Mouse (Mus musculus) neural tube, embryonic 13.5 days (tissue): ENCODE results near the gene Itga4. TPM values are rescaled to one million over a fixed set of nuclear protein-coding genes. Genes with fewer than 3 reads are reported as not detected.

Experiments
- ATAC-seq: fragments of 200-750 bp; cut with Nextera tagmentation; 2 replicates; pipeline ENCODE4 v1.8.0; 2017; ENCODE audit warnings: low read depth, mild to moderate bottlenecking, moderate TSS enrichment, moderate library complexity
- H3K27ac ChIP-seq: fragments of 300-500 bp; sonication (generic); replicated peaks from 2 replicates; pipeline ENCODE4 v1.5.1; 2015; ENCODE audit warnings: moderate library complexity, mild to moderate bottlenecking, inconsistent platforms
- H3K27me3 ChIP-seq: fragments of 300-500 bp; sonication (generic); 2 replicates; pipeline ENCODE4 v1.6.1; 2015; ENCODE audit warnings: mild to moderate bottlenecking, inconsistent platforms
- H3K36me3 ChIP-seq: fragments of 300-500 bp; sonication (generic); 2 replicates; pipeline ENCODE4 v1.6.1; 2015; ENCODE audit warnings: mild to moderate bottlenecking, inconsistent platforms
- H3K4me1 ChIP-seq: fragments of 300-500 bp; sonication (generic); replicated peaks from 2 replicates; pipeline ENCODE4 v1.6.1; 2015; ENCODE audit warnings: inconsistent platforms
- H3K4me2 ChIP-seq: fragments of 300-500 bp; sonication (generic); 2 replicates; pipeline ENCODE4 v1.6.1; 2015; ENCODE audit warnings: inconsistent platforms, mild to moderate bottlenecking, moderate library complexity
- H3K4me3 ChIP-seq: fragments of 300-500 bp; sonication (generic); 2 replicates; pipeline ENCODE4 v1.5.1; 2015; ENCODE audit warnings: mild to moderate bottlenecking, inconsistent platforms
- H3K9ac ChIP-seq: fragments of 300-500 bp; sonication (generic); 2 replicates; pipeline ENCODE4 v1.6.1; 2015; ENCODE audit warnings: moderate library complexity, mild to moderate bottlenecking, inconsistent platforms
- H3K9me3 ChIP-seq: fragments of 300-500 bp; sonication (generic); 2 replicates; pipeline ENCODE4 v1.6.1; 2016; ENCODE audit warnings: inconsistent platforms
- WGBS: fragments of 180-500 bp; shearing (Covaris S2); methylation state at CpG from one replicate; pipeline ENCODE4 v1.1.7; 2015; 5-methylcytosine and 5-hydroxymethylcytosine counted together
- polyA plus RNA-seq: library from polyadenylated mRNA; unstranded; fragments of >200 nt; fragmentation: Nextera tagmentation; extraction: Ambion mirVana; gene quantifications from 2 replicates; pipeline ENCODE4 v1.2.1, GENCODE M21; 2015

The Itga4 gene
- polyA plus RNA-seq, 1 experiment from 2014 or later: 5.4 TPM

GRCm38 (mm10) chr2:79270034-79270535, 14.9 kb downstream of the Itga4 start:
- no peak for ATAC-seq
- 69% methylated on average over 3 of the region's 3 CpGs for WGBS
- H3K27me3 ChIP-seq: no peaks in the 10 kb centered on the region

GRCm38 (mm10) chr2:79271838-79272237, 16.6 kb downstream of the Itga4 start:
- H3K9ac ChIP-seq: no peak overlapping the region
- ATAC-seq: no peak
- no peak overlapping the region for H3K4me2 ChIP-seq
- no peaks in the 10 kb centered on the region for H3K27me3 ChIP-seq
- WGBS: 86% methylated on average over 4 of the region's 4 CpGs
- H3K36me3 ChIP-seq: no peaks in the 10 kb centered on the region
- no peak overlapping the region for H3K4me3 ChIP-seq
- no peak overlapping the region for H3K27ac ChIP-seq
- no peaks in the 10 kb centered on the region for H3K9me3 ChIP-seq
- H3K4me1 ChIP-seq: no peaks in the 10 kb centered on the region

More at GRCm38 (mm10) chr2:79270034-79270535, 14.9 kb downstream of the Itga4 start:
- Histone ChIP-seq H3K4me1 (no peaks in the 10 kb centered on the region), H3K4me2 (no peak overlapping the region), H3K27ac (no peak overlapping the region), H3K9ac (no peak overlapping the region), H3K9me3 (no peaks in the 10 kb centered on the region), H3K36me3 (no peaks in the 10 kb centered on the region), H3K4me3 (no peak overlapping the region)

GRCm38 (mm10) chr2:79278581-79278980, 23.4 kb downstream of the Itga4 start:
- Histone ChIP-seq H3K36me3 (no peaks in the 10 kb centered on the region), H3K4me1 (no peaks in the 10 kb centered on the region), H3K4me2 (no peak overlapping the region), H3K27me3 (no peaks in the 10 kb centered on the region), H3K9me3 (no peaks in the 10 kb centered on the region), H3K4me3 (no peak overlapping the region), H3K9ac (no peak overlapping the region), H3K27ac (no peak overlapping the region)
- ATAC-seq: no peak

GRCm38 (mm10) chr2:79284206-79284605, 29.0 kb downstream of the Itga4 start:
- Histone ChIP-seq H3K27ac (no peak overlapping the region), H3K4me3 (no peak overlapping the region), H3K36me3 (no peaks in the 10 kb centered on the region), H3K9me3 (no peaks in the 10 kb centered on the region), H3K4me1 (no peaks in the 10 kb centered on the region), H3K9ac (no peak overlapping the region), H3K4me2 (no peak overlapping the region), H3K27me3 (no peaks in the 10 kb centered on the region)
- ATAC-seq: no peak
- WGBS: 85% methylated on average over 4 of the region's 4 CpGs

- Histone ChIP-seq H3K9me3 (no peaks in the 10 kb centered on the region), H3K4me2 (no peak overlapping the region), H3K4me1 (peaks cover 9% of the 10 kb centered on the region; the same call in 1 of the 2 replicates), H3K36me3 (no peaks in the 10 kb centered on the region), H3K9ac (no peak overlapping the region), H3K27ac (no peak overlapping the region), H3K4me3 (no peak overlapping the region), H3K27me3 (no peaks in the 10 kb centered on the region)
- WGBS: 76% methylated on average over 1 of the region's 1 CpGs
- ATAC-seq: no peak
Observed at GRCm38 (mm10) chr2:79290149-79290548, 34.9 kb downstream of the Itga4 start.

GRCm38 (mm10) chr2:79291922-79292321, 36.7 kb downstream of the Itga4 start:
- H3K4me3 ChIP-seq: no peak overlapping the region
- WGBS: 47% methylated on average over 8 of the region's 8 CpGs
- no peak overlapping the region for H3K9ac ChIP-seq
- no peak overlapping the region for H3K27ac ChIP-seq
- H3K27me3 ChIP-seq: no peaks in the 10 kb centered on the region
- no peaks in the 10 kb centered on the region for H3K36me3 ChIP-seq
- H3K9me3 ChIP-seq: no peaks in the 10 kb centered on the region
- no peak for ATAC-seq
- peaks cover 9% of the 10 kb centered on the region; the same call in 1 of the 2 replicates for H3K4me1 ChIP-seq
- H3K4me2 ChIP-seq: no peak overlapping the region

- Histone ChIP-seq H3K36me3 (no peaks in the 10 kb centered on the region), H3K4me2 (no peak overlapping the region), H3K9me3 (no peaks in the 10 kb centered on the region), H3K27me3 (no peaks in the 10 kb centered on the region), H3K27ac (no peak overlapping the region), H3K9ac (no peak overlapping the region), H3K4me3 (no peak overlapping the region), H3K4me1 (peaks cover 9% of the 10 kb centered on the region; the same call in 1 of the 2 replicates)
- ATAC-seq: no peak
- 56% methylated on average over 6 of the region's 6 CpGs for WGBS
Observed at GRCm38 (mm10) chr2:79292431-79292830, 37.2 kb downstream of the Itga4 start.

- ATAC-seq: no peak
- Histone ChIP-seq H3K4me2 (no peak overlapping the region), H3K27me3 (no peaks in the 10 kb centered on the region), H3K4me3 (no peak overlapping the region), H3K4me1 (no peaks in the 10 kb centered on the region), H3K9ac (no peak overlapping the region), H3K36me3 (no peaks in the 10 kb centered on the region), H3K27ac (no peak overlapping the region), H3K9me3 (no peaks in the 10 kb centered on the region)
Observed at GRCm38 (mm10) chr2:79302398-79302797, 47.2 kb downstream of the Itga4 start.

- no peaks in the 10 kb centered on the region for H3K4me1 ChIP-seq
- no peak for ATAC-seq
- H3K9me3 ChIP-seq: no peaks in the 10 kb centered on the region
- WGBS: 81% methylated on average over 4 of the region's 4 CpGs
- no peak overlapping the region for H3K27ac ChIP-seq
- H3K4me3 ChIP-seq: no peak overlapping the region
- no peak overlapping the region for H3K4me2 ChIP-seq
- H3K27me3 ChIP-seq: no peaks in the 10 kb centered on the region
- no peaks in the 10 kb centered on the region for H3K36me3 ChIP-seq
- no peak overlapping the region for H3K9ac ChIP-seq
Observed at GRCm38 (mm10) chr2:79307549-79307948, 52.3 kb downstream of the Itga4 start.

GRCm38 (mm10) chr2:79309454-79310118, 54.4 kb downstream of the Itga4 start:
- Histone ChIP-seq H3K4me3 (no peak overlapping the region), H3K4me2 (no peak overlapping the region), H3K9ac (no peak overlapping the region), H3K4me1 (no peaks in the 10 kb centered on the region), H3K9me3 (no peaks in the 10 kb centered on the region), H3K36me3 (no peaks in the 10 kb centered on the region), H3K27ac (no peak overlapping the region), H3K27me3 (no peaks in the 10 kb centered on the region)
- no peak for ATAC-seq
- WGBS: 82% methylated on average over 13 of the region's 13 CpGs

- no peaks in the 10 kb centered on the region for H3K27me3 ChIP-seq
- no peaks in the 10 kb centered on the region for H3K4me1 ChIP-seq
- ATAC-seq: no peak
- no peak overlapping the region for H3K9ac ChIP-seq
- H3K27ac ChIP-seq: no peak overlapping the region
- H3K36me3 ChIP-seq: no peaks in the 10 kb centered on the region
- H3K4me3 ChIP-seq: no peak overlapping the region
- H3K9me3 ChIP-seq: no peaks in the 10 kb centered on the region
- no peak overlapping the region for H3K4me2 ChIP-seq
- WGBS: 76% methylated on average over 4 of the region's 4 CpGs
Observed at GRCm38 (mm10) chr2:79312499-79312898, 57.3 kb downstream of the Itga4 start.

- no peaks in the 10 kb centered on the region for H3K4me1 ChIP-seq
- no peak for ATAC-seq
- H3K9me3 ChIP-seq: no peaks in the 10 kb centered on the region; the same call in 1 of the 2 replicates
- H3K4me3 ChIP-seq: no peak overlapping the region
- no peak overlapping the region for H3K9ac ChIP-seq
- H3K27me3 ChIP-seq: no peaks in the 10 kb centered on the region
- no peak overlapping the region for H3K27ac ChIP-seq
- no peaks in the 10 kb centered on the region for H3K36me3 ChIP-seq
- H3K4me2 ChIP-seq: no peak overlapping the region
- 89% methylated on average over 4 of the region's 4 CpGs for WGBS
Observed at GRCm38 (mm10) chr2:79315108-79315507, 59.9 kb downstream of the Itga4 start.
